Mouse (Mus musculus) adrenal gland, adult 18-20 months (tissue): ENCODE measurements around the gene Slc39a1. TPM values are rescaled to one million over a fixed set of nuclear protein-coding genes. Genes with fewer than 3 reads are reported as not detected.
"Not testable (repeated sequence)": the region's sequence is repeated elsewhere in the genome, so short reads cannot be mapped to it uniquely, and the experiment has no call there.

ENCODE experiments used
- DNase-seq, 2 experiments: peaks; one replicate each; pipeline ENCODE4 v3.0.0; 2021 to 2022; ENCODE audit warnings: low spot score in 2 of 2
- total RNA-seq, 2 experiments: library from RNA; stranded (reverse); gene quantifications; 1 replicate in 1 of 2; 2 replicates in 1 of 2; pipeline ENCODE4 v1.2.3; 2021

Gene Slc39a1
- total RNA-seq, 2 experiments from 2014 or later: 115 to 116 TPM

DNA sequence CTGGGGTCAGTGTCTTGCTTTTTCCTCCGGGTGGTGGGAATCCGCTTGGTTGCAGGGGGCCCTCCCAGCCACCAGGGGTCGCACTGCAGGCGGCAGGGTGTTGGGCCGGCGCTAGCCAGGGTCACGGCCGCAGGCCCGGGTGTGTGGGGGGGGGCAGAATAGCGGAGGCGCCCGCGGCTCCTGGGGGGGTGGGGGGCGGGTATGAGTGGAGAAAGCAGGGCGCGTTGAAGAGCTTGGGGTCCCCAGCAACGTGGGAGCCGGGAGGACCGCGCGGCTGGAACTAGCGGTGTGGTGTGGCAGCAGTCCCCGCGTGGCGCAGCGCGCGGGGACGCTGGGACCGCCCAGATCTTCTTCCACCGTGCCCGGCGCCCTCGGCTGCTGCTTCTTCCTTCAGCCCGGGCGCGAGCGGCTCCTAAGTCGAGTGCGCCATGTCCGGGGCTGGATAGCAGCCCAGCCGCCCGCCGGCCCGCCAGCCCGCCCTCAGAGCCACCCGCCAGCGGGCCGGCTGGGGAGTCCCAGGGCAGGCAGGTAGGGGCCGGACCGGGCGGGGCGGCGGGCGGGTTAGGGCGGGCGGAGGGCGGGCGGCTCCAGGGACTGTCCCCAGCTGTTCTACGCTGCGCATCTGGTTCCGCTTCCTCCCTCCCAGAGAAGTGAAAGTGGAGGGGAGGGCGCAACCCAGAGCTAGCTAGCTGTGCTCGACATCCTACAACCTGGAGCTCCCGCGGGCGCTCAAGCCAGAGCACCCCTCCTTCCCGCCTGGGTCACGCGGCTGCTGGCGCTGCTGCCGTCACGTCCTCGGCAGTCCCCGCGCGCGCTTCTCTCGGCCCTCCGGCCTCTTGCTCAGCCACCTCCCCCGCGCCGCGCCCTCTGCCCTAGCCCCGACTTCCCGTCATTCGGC is 17.3 kb downstream of the Slc39a1 start, which contains the start of gene Dennd4b:
Gene Dennd4b (plus strand): TSS at position 152 of the 898 bp plus-strand sequence.
- peak; percentile 95 for DNase-seq

DNA sequence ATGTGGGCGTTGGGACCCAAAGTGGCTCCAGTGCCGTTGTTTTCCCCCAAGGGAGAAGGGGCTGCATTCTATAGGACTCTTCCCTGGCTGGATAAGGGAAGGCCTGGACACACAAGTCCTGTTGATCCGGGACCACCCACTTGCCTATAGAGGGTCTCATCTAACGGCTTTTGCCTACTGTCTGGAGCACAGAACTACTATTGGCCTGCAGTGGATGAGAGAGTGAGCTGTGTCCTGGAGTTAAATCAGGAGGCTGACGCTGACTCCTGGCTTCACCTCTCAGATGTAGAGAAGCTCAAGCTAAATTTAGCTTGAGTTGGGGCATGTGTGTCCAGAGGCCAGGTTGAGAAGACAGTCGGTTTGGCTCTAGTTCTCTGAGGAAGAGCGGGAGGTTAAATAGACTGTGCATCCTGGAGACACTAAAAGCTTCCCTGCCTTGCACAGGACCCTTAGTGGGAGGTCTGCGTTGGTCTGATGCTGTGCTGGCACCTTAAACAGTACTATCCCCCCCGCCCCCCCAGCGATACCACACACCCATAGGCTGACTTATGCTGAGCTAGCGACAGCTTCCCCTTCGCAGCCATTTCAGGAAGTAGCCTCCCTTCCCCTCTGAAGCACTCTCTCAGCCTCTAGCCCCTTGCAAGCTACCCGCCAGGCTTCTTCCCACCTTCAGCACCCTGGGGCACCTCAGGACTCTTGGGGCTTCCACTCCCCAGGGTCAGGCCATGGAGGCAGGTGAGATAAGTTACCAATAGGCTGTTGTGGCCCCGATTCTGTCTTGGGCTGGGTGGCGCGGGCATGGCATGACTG is 18.2 kb downstream of the Slc39a1 start:
- no peak for DNase-seq

DNA sequence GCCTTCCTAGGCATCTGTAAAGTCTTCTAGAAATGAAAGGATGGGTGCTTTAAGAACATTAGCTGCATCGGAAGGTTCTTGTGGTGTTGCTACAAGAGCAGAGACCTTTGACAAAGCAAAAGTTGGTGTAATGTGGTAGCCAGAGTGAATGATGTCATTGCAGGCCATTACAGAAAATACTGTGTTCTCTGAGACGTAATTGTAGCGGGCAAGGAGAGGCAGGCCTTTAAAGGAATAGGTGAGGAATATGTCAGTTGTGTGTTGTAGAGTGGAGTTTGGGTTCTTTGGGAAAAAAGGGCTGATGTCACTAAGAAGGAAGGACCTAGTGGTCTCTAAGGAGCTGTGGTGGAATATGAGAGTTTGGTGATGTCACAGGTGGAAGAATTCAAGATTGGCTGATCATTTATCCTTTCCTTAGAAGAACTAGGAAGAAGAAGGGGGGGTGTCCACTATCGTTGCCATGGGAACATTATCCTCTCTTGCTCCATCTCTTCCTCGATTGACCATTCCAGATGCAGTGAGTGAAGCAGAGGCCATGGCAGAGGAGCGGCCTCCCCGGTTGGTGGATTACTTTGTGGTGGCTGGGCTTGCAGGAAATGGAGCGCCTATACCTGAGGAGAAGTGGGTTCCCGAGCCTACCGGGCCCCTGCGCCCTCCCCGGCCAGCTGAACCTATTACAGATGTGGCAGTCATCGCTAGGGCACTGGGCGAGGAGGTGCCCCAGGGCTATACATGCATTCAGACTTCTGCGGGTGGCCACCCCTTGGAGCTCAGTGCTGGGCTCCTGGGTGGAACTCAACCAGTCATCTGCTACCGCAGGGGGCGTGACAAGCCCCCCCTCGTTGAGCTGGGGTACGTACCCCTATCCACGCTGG is 19.2 kb downstream of the Slc39a1 start:
- DNase-seq: no peak

DNA sequence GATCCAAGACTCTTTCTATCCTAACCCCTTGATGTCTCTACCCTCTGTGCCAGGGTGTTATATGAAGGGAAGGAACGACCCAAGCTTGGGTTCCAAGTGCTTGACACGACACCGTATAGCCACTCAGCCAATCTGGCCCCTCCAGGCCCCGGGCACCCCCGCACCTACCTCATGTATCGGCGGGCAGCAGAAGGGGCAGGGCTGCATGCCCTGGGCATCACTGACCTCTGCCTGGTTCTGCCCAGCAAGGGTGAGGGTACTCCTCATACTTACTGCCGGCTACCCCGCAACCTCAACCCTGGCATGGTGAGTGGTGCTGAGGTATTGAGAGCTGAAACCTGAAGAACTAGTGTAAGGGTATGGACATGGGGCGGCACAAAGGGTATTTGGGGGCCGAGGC is 20.2 kb downstream of the Slc39a1 start:
- DNase-seq: no peak

DNA sequence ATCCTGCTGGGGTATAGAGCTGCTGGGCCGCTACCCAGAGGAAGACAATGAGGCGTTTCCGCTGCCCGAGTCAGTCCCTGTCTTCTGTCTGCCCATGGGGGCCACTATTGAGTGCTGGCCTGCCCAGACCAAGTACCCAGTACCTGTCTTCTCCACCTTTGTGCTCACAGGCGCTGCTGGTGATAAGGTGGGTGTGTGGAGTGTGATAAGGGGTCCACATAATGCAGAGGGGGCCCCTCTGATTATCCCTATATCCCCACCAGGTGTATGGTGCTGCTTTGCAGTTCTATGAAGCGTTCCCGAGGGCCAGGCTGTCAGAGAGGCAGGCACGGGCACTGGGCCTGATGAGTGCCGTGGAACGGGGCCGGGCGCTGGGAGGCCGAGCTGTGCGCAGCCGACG is 21.0 kb downstream of the Slc39a1 start:
- DNase-seq: no peak

DNA sequence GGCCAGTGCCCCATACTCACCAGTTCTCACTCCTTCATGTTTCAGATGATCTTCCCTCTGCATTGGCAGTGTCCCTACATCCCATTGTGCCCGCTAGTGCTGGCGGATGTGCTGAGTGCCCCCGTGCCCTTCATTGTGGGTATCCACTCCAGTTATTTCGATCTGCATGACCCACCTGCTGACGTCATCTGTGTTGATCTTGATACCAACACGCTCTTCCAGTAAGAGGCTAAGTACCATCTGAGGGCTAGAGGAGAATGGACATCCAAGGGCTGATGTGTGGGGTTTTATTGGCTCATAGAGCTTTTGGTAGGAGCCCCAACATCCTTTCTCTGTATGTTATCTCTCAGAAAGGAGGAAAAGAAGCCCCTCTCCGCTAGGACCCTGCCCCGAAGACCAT is 22.8 kb downstream of the Slc39a1 start:
- DNase-seq: no peak

DNA sequence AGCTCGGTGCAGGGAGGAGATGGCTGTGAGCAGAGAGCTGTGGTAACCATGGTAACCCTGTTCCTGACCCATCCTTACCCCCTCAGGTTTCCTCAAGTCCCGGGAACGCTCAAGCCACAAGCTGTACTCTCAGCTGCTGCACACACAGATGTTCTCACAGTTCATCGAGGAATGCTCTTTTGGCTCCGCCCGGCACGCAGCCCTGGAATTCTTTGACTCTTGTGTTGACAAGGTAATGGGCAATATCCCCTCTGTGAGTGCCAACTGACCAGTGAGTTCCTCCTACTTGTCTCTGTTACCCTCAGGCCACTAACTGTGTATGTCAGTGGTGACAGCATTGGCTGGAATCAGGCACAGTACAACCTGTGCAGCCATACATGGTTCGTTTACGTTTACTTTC is 24.2 kb downstream of the Slc39a1 start:
- no peak for DNase-seq

DNA sequence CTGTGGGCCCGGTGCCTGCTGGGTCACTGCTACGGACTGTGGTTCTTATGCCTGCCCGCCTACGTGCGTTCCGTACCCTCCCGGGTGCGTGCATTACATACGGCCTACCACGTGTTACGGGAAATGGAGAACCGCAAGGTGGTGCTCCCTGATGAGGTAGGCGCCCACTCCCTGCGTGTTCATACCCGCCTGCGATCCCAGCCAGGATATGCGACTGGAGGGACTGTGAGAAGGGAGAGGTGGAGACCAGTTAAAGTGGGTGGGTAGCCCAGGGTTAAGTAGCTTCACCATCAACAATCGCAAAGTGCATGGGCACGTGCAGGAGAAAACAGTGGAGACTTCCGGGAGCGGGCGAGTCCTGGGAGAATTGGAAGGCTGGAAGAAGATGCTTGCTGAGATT is 25.9 kb downstream of the Slc39a1 start:
- DNase-seq: no peak

DNA sequence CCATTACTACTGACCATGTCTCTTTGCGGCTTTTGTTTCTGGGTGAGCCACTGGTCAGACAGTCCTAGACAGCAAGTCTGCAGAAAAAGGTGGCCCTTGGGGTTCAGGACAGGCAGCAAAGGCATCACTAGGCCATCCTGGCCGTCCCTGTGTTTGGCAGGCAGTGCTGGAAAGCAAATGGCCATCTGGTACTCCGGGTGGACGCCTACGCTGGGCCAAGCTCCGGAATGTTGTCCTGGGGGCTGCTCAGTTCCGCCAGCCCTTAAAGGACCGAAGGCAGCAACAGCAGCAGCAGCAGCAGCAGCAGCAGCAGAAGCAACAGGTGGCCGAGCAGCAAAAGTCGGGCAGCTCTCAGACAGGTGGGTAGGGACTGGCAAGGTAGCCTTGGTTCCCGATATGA is 27.3 kb downstream of the Slc39a1 start:
- no peak for DNase-seq

DNA sequence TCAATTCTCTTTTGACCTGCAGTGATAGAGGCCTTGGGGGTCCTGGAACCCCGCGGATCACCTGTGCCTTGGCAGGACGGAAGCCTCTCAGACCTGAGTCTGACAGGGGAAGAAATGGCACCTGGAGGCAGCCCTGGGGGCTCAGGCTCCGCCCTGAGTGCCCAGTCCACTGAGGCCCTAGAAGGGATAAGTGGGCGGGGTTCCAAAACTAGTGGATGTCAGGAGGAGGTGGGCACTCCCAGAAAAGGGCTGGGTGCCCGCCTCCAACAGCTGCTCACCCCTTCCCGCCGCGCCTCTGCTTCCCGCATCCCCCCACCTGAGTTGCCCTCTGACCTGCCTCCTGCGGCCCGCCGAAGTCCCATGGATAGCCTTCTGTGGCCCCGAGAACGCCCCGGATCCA is 28.9 kb downstream of the Slc39a1 start:
- DNase-seq: no peak

DNA sequence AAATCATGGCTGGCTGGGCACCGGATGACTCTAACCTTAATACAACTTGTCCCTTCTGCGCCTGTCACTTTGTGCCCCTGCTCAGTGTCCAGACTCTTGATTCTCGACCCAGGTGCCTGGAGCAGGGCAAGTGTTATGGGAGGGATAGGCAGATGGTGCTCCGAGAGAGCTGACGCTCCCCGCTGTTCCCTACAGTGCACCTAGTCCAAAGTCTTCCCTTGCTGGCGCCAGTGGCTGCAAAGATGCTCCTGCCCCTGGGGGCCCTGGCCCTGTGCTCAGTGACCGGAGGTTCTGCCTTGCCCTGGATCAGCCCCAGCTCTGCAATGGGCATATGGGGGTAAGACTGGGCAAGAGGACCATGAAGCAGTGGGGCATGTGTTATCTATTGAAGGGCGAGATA is 29.8 kb downstream of the Slc39a1 start:
- no peak for DNase-seq

DNA sequence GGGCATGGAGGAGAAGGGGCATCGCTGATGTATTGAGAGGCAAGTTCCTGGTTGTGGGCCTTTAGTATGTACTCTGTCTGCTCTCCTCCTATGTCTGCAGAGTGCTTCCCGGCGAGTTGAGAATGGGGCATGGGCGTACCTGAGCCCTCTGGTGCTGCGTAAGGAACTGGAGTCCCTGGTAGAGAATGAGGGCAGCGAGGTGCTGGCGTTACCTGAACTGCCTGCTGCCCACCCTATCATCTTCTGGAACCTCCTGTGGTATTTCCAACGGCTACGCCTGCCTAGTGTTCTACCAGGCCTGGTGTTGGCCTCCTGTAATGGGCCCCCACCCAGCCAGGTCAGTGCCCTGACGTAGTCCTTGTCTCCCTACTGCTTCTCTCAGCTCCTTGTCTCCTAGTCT is 30.2 kb downstream of the Slc39a1 start:
- DNase-seq: no peak

DNA sequence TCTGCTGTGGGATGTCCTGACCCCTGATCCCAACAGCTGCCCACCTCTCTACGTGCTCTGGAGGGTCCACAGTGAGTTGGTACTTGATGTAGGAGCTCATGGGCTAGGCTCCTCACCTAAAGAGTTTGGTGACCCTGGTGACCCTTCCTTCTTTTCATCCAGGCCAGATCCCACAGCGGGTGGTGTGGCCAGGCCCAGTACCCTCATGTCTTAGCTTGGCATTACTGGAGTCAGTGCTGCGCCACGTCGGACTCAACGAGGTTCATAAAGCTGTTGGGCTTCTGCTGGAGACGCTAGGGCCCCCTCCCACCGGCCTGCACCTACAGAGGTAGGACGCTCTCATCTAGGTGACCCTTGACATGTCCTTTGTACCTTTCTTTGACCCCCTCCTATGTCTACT is 31.2 kb downstream of the Slc39a1 start:
- no peak for DNase-seq

DNA sequence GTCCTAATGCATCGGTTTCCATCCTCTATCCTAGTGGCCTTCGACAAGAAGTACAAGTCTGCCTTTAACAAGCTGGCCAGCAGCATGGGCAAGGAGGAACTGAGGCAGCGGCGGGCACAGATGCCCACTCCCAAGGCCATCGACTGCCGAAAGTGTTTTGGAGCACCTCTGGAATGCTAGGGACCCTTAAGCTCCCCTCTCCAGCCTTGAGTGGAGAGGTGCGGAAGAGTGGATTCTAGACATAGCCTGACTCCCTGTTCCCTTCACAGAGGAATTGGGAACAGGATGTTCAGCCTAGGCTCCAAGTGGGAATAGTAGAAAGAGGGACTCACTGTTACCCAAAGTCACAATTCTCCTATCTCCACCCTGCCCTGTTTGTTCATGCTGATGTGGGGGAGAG is 31.8 kb downstream of the Slc39a1 start:
- no peak for DNase-seq

DNA sequence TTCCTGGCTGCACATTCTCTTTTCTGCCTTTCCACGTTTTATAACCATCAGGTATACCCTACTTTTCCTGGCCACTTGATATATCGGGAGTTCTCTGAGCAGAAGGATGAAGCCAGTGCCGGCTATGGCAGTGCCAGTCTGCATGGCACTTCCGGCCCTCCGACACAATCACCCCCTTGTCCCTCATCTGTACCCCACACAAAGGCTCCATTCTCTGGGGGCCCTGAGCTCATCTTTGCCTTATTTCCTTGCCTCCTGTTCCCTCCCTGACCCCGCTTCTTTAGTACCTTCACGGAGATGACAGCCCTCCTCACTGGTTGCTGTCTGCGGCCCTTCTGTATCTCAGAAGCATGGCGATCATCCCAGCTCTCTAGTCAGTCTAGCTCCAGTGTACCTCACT is 32.7 kb downstream of the Slc39a1 start:
- DNase-seq: no peak

DNA sequence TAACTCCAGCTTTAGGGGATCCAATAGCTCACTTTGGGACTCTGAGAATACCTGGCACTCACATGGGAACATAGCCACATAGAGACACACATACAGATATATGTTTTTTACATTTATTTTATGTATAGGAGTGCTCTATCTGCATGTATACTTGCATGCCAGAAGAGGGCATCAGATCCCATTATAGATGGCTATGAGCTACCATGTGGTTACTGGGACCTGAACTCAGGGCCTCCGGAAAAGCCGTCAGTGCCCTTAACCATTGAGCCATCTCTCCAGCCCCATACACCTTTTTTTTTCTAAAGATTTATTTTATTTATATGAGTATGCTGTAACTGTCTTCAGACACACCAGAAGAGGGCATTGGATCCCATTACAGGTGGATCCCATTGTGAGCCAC is 36.2 kb downstream of the Slc39a1 start:
- DNase-seq: no peak

DNA sequence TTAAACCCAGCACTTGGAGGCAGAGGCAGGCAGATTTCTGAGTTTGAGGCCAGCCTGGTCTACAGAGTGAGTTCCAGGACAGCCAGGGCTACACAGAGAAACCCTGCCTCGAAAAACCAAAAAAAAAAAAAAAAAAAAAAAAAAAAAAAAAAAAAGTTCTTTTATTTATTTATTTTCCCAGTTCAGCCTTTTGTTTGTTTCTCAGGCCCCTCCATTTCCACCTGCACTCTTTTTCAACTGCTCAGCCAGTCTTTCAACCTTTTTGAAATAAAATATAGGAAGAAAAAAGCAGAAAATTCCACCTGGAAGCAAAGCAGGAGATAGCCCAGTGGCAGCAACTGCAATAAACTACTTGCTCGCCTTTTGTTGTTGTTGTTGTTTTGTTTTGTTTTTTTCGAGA is 41.4 kb downstream of the Slc39a1 start:
- not testable (repeated sequence) for DNase-seq

DNA sequence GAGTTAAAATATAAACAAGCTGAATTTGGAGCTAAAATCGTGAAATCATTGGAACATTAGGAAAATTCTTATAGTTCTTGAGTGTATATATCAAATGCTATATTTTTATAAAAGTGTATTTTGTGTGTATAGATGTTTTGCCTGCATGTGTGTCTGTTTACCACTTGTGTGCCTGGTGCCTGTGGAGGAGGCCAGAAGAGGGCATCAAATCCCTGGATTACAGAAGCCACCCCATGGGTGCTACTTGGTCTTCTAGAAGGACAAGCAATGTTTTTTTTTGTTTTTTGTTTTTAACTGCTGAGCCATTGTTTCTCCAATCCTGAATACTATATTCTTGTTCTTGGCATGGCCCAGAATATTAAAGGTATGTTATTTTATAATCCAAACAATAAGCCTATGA is 42.6 kb downstream of the Slc39a1 start:
- DNase-seq: no peak

DNA sequence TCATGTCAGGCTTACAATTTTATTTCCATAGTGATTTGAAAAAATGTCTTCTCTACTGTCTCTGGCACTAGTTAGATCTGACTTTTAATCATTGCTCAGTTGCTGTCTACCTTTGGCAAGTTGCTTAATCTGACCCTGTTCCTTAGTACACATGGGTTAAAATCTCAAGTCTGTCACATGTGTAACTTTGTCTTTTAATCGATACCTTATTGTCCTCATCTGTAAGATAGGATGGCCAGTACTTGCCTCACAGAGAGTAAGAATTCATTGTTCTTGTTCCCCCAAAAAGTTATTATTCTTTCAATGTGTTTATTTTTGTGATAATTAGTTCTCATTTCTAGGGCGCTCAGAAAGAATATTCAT is 44.0 kb downstream of the Slc39a1 start:
- DNase-seq: no peak

DNA sequence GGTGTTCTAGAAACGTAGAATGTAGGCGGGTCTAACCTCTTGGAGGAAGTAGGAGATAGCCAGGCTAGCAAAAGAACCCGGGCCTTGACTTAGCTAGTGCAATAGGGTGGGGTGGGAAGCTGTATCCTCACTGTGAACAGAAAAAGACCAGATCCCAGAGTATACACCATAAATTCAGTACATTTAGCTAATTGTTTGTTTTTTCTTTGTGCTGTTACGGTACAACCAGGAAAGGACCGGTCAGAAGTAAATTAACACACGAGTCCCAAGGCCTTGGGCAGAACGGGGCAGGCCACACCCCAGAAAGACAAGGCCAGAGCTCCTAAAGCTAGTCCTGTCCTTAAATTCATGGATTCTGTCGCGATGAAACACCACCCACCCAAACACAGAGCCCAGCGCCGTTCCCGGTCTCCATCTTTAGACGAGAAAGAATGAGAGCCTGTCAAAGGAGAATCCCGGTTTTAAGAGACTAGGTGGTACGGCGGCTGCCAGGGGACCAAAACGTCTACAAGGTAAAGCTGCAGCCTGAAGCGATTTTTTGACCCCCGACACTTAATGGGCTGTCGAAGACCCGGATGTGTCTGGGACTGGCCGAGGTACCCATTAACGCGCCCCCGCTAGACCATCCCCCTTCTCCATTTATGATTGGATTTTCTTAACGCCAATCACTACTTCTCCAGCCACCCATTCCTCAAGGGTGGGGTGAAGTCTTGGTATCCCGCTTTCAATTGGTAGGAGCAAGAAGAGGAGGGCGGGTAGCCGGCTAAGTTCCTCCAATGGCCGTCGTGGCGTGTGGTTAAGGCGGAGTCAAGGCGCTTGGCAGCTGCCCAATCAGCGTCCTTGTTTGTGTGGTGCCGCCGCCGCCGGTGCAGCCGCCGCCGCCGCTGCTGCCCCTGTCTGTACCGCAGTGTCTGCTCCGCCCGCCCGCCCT is 44.6 kb downstream of the Slc39a1 start, which contains the start of gene Gatad2b:
Gene Gatad2b (plus strand): TSS at position 834 of the 931 bp plus-strand sequence.
- DNase-seq: peak; percentile 94 to 96
